Mouse (Mus musculus): ENCODE results near the gene Cd28.
"Not testable (repeated sequence)": the region's sequence is repeated elsewhere in the genome, so short reads cannot be mapped to it uniquely, and the experiment has no call there.

Gene Cd28

DNA sequence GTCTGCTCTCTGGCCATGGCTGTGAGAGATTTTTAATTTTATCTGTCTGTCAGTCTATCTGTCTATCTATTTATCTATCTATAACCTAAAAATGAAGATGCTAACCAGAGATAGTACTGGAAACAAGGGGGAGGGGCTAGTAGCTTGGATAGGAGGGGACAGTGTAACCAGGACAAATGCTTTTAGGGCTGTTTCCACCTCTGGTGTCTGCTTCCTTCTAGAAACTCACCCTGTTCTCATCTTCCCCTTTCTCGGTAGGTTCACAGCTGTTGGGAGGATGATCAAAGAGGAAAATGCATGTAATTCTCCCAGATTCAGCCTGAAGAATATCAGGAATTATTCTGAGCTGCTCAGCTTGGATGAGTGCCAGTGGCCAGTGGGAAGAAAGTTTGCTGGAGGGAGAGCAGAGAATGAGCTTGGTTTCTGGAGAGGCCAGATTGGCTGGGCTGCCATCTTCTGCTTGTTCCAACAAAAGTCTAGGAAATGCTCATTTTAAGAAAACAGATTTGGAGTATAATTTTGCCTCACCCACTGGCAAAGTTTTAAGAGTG, 83.3 kb downstream of the Cd28 start:
- DNase-seq (ENCODE audit: low spot score in 2 of 2), result no peak

DNA sequence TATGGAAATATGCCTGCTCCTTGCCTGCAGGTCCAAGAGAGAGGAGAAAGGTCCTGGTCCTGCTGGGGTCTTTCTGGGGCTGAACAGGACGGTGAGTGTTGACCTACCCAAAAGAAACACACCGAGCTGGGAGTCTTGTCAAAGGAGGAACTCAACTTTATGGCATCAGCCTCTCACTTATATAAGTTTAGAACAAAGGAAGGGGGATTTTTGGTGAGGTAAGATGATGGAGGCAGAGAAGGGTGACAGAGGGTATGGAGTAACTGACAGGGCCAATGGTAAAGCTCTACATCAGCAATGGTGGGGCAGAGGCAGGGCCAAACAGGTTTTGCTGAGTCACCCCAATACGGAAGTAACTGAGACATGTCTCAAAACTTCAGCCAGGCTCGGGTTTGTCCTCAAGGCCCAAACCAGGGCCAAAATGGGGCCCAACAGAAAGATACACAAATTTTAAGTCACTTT, 84.6 kb downstream of the Cd28 start:
- no peak for DNase-seq (ENCODE audit: low spot score in 2 of 2)

DNA sequence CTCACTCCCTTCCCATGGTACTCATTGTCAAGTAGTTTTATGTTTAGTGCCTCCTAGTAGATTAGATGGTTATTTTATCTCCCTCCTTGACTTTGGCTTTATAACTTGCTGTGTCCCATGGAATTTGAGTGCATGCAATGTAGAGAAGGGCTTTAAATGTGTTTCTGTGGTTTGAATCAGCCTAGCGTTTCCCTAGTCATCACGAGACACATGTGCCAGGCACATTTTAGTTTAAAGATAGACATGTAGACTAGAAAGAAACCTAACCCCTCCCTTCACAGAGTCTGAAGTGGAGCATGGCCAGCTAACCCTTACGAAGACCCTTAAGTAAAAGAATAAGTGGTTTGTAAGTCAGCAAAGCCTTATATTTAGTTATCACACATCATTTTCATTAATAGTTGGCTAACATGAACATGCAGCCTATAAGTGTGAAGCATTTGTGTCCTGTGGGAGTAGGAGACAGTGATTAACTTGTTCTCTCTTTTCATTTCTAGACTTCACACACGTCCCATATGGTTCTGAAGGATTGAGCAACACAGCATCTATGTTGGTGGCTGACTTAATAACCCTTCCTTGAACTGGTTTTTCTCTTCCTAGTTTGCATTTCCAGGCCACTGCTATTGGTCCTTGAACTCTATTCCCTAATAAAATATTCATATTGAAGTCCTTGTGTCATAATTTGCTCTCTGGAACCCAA, 86.7 kb downstream of the Cd28 start:
- no peak for DNase-seq (ENCODE audit: low spot score in 2 of 2)

DNA sequence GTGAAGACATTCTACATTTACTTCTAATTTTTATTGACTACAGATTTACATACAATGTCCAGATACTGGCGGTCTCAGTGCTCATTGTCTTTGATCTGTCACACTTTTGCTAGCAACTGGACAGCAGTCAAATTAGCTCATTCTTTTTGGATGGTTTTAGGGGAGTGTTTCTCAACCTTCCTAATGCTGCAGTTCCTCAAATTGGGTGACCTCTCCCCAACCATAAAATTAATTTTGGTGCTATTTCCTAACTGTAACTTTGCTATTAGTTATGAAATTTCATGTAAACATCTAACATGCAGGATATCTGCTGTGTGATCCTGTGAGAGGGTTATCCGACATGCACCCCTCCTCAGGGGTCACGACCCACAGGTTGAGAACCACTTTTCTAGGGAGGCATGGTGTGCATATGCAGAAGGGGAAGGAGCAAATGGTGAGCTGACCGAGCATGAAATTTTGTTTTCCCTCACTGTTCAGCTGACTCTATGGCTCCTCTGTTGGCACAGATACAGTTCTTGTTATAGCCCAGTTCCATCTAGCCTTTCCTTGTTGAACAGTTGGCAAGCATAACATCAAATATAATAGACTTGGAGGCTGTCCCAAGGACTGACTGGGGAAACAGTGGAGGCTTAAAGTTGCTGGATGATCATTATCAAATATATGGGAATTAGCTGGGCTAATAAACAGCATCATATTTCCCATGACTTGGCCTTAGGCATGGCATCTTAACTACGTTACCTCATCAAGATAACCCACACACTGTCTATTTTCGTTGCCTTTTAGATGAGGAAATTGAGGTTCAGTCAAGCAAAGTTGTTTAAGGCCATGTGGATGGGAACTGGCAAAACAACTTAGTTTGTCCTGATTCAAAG, 87.5 kb downstream of the Cd28 start:
- no peak for DNase-seq (ENCODE audit: low spot score in 2 of 2)

DNA sequence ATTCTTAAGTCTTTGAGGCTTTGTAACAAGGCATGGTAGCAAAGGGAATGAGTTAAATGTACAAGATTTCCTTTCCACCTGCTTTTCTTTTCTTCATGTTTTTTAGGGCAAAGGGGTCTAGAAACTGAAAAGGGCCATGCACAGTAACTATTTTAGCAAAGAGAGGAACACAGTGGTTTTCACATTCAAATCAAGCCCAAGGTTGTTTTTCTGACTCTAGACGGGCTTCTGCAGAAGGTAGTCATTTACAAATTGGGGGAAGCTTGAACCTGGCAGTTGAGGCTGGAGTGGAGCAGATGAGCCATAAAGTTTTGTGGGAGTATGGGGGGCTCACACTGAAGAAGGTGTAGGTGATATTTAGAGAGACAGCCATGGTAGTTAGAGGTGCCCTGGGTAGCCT, 88.6 kb downstream of the Cd28 start:
- no peak for DNase-seq (ENCODE audit: low spot score in 2 of 2)

DNA sequence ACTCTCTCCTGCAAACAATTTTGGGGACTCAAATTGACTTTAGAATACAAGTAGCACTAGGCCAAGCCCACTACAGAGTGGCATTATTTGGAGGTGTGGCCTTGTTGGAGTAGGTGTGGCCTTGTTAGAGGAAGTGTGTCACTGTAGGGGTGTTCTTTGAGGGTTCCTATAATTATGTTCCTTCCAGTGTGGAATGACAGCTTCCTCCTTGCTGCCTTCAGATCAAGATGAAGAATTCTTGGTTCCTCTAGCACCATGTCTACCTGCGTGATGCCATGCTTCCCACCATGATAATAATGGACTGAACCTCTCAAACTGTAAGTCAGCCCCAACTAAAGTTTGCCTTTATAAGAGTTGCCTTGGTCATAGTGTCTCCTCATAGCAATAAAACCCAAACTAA, 91.1 kb downstream of the Cd28 start:
- no peak for DNase-seq (ENCODE audit: low spot score in 2 of 2)

DNA sequence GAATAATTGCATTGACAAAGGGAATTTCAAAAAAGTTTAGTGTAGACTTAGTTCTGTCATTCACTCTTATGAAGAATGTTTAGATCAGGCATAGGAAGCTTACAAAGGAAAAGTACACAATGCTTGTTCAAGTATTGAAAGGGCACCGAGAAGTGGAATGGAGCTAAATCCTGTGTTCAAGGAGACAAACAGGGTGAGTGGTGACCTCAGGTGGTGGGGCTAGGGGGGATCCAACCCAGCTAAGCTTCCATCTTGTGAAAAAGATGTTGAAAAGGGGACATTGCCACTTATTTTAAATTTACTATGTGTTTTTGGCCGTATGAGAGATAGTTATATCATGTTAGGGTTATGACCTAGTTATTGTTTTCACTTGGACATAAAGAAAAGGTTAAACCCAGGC, 91.9 kb downstream of the Cd28 start:
- no peak for DNase-seq (ENCODE audit: low spot score in 2 of 2)

DNA sequence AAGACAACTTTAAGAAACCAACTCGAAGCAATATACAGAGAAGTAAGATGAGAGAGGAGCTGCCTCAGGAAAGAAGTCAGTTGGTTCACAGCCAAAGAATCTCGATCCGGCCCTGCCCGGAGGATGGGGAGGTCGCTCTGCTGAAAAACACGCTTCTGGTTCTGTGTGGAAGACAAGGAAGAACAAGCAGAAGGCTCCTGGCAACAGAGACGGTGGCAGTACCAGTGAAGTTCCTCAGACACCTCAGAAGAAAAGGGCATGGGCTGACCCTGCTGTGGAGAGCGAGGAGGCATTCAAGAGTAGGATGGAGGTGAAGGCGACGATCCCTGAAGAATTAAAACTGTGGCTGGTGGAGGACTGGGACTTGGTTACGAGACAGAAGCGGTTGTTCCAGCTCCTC, 92.6 kb downstream of the Cd28 start:
- DNase-seq (ENCODE audit: low spot score in 2 of 2), result no peak

DNA sequence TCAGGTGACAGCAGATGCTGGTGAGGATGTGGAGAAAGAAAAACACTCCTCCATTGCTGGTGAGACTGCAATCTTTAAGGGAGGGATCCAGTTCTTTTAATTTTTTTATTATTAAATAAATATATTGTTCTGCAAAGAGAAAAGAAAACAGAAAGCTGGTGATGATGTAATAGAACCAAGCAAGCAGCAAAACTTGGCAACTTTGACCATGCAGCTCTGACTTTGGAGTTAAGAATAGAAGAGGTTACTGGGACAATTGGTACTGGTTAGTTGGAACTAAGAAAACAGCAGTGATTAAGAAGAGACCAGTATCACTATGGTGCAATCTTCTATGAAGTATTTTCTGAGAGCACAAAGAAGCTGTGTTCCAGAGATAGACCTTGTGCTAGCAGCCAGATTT, 94.2 kb downstream of the Cd28 start:
- no peak for DNase-seq (ENCODE audit: low spot score in 2 of 2)

DNA sequence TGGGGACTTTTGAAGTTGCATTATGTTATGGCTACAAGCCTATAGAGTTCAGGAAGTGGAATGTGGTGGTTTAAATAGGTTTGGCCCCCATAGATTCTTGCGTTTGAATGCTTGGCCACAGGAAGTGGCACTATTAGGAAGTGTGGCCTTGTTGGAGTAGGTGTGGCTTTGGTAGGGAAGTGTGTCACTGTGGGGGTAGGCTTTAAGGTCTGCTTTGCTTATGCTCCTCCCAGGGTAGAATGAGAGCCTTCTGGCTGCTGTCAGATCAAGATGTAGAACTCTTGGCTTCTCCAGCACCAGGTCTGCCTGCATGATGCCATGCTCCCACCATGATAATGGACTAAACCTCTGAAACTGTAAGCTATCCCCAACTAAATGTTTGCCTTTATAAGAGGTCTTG, 95.4 kb downstream of the Cd28 start:
- DNase-seq (ENCODE audit: low spot score in 2 of 2), result no peak

DNA sequence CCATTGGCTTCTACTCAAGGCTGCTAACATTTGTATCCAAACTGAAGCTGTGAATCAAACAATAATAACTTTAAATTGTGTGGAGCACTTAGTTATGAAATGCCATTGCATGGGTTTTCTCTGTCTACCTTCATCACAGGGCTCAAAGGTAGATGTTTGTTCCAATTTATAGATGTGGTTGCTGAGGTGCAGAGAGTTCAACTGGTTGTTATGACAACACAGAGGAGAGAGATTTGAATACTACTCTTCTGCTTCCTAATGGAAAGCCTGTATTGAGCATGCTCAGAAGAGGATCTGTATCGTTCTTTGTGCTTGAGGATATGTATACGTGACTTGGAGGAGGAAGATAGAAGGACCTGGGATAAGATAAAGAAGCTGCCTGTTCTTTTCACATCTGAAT, 96.8 kb downstream of the Cd28 start:
- no peak for DNase-seq (ENCODE audit: low spot score in 2 of 2)

DNA sequence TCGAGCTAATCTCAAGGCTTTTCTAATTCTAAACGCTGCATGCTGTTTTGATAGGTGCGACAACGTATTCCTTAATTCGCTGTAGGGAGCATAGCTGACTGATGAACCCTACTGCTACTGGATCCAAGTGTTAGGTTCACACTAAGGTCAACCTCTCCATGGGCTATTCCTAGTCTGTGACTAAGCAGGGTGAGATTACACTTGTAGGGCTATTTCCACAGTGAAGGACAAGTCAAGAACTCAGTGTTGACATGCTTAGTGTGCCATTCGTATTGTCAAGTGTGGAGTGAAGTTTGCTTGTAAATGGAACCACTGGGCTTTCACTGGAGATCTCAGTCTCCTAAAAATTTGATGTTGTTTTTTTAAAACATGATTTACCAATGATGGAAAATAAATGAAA, 99.3 kb downstream of the Cd28 start:
- no peak for DNase-seq (ENCODE audit: low spot score in 2 of 2)

DNA sequence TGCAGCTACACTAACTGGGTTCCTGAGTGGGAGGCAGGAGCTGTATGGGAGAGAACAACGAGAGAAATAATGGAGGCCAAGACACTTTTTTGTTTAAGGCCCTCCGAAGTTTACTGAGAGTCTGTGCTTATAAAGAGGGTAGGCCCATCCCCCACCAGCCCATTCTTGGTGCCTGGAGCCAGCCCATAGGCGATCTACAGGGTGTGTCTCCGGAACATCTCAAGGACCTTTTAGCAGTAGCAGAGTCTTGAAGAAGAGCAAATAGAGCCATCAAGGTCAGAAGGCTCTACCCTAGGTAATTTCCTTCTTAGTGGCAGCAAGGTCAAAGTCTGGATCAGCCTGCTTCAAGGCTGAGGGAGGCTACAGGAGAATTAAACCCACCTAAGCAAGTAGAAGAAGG, 101.9 kb downstream of the Cd28 start:
- not testable (repeated sequence) for DNase-seq (ENCODE audit: low spot score in 2 of 2)

DNA sequence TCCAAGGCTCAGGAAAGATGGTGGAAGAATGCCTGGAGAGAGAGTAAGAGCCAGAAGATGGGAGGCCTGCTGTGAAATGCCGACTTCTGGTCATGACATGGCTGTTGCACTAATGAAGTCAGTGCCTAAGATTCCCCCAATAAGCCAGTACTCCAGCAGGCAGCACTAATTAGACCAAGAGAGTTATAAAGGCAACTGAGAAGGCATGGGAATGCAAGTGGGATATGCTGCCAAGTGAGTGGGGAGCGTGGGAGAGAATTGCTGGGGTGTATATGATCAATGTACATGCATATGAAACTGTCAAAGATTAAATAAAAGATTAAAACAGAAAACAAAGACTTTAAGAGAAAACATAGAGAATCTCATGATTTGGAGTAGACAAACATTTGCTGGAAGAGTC, 103.4 kb downstream of the Cd28 start:
- no peak for DNase-seq (ENCODE audit: low spot score in 2 of 2)

DNA sequence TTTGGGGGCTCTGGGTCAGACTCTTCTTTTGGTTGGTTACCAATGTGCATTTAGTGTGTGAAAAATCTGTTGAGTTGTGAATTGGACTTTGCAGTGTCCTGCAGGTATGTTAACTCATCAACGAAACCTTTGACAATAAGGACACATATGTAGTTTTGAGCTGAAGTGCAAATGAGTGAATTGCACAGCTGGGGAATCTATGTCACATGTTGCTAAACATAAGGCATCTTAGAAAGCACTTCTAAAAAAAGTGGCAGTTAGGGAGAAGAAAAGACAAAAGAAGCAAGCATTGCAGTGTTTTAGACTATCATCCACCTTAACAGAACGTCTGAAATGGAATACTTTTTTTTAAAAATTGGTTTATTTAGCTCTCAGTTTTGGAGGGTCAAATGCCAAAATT, 104.4 kb downstream of the Cd28 start:
- no peak for DNase-seq (ENCODE audit: low spot score in 2 of 2)

DNA sequence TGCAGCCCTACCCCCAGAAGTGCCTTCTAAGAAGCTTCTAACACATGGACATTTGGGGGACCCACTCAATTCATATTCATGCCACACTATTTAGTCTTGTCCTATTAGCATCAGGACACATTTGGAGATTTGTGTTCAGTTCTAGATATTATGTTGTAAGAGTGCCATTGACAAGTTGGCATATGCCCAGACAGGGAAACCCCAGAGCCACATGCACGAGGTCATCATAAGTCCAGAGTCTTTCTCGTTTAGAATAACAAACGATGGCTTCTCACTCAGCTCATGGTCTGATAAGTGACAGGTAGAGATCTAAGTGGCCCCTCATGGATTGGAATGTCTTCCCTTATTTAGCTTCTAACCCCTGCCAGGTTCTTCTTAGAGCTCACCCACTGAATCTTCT, 105.0 kb downstream of the Cd28 start:
- DNase-seq (ENCODE audit: low spot score in 2 of 2), result no peak
